Mouse (Mus musculus) small intestine, adult 2 months (tissue): Measurements from ENCODE around the gene Cfap299. TPM values are rescaled to one million over a fixed set of nuclear protein-coding genes. Genes with fewer than 3 reads are reported as not detected.

Experiments
- H3K27ac ChIP-seq: fragments of 200-500 bp; 2 replicates; pipeline ENCODE4 v1.5.1; 2012; ENCODE audit warnings: low read depth, low read length, control low read depth, inconsistent platforms; ENCODE audit not compliant: insufficient read depth
- H3K27me3 ChIP-seq: fragments of 200-500 bp; 2 replicates; pipeline ENCODE4 v1.6.1; 2012; ENCODE audit warnings: mild to moderate bottlenecking, moderate library complexity, low read length, inconsistent platforms; ENCODE audit not compliant: control insufficient read depth, insufficient read depth
- H3K36me3 ChIP-seq: fragments of 200-500 bp; 2 replicates; pipeline ENCODE4 v1.6.1; 2012; ENCODE audit warnings: mild to moderate bottlenecking, low read length, control low read depth, inconsistent platforms; ENCODE audit not compliant: control insufficient read depth, insufficient read depth
- H3K4me1 ChIP-seq: fragments of 200-500 bp; 2 replicates; pipeline ENCODE4 v1.6.1; 2012; ENCODE audit warnings: low read length, inconsistent platforms, mixed read lengths; ENCODE audit not compliant: control insufficient read depth, insufficient read depth, insufficient read length
- H3K4me3 ChIP-seq: fragments of 200-500 bp; 2 replicates; pipeline ENCODE4 v1.5.1; 2012; ENCODE audit warnings: low read depth, mild to moderate bottlenecking, control low read depth, inconsistent platforms, low read length, moderate library complexity
- CTCF ChIP-seq: fragments of 200-500 bp; IDR thresholded peaks from 2 replicates; pipeline ENCODE4 v1.5.1; 2012; ENCODE audit warnings: low read depth, mild to moderate bottlenecking, control low read depth, inconsistent platforms, low read length, moderate library complexity, mixed read lengths; ENCODE audit not compliant: insufficient replicate concordance, insufficient read length; ENCODE audit errors: extremely low read depth
- POLR2A ChIP-seq: fragments of 200-500 bp; IDR thresholded peaks from 2 replicates; pipeline ENCODE4 v1.6.1; 2012; ENCODE audit warnings: low read depth, mild to moderate bottlenecking, control low read depth, inconsistent platforms, low read length, moderate library complexity
- whole genome bisulfite sequencing: fragments of 180-500 bp; shearing (Covaris S2); methylation state at CpG from one replicate; pipeline ENCODE4 v1.1.7; 2018; 5-methylcytosine and 5-hydroxymethylcytosine counted together
- polyA plus RNA-seq: library from polyadenylated mRNA; depleted of rRNA; stranded (reverse); fragments of >200 nt; gene quantifications from 2 replicates; pipeline ENCODE4 v1.2.3, GENCODE M21; 2012

The Cfap299 gene
- polyA plus RNA-seq, 1 experiment: not detected

GRCm38 (mm10) chr5:98477261-98477660 lies 148.2 kb downstream of the Cfap299 start:
- Histone ChIP-seq H3K36me3 (no peaks in the 10 kb centered on the region), H3K27me3 (no peaks in the 10 kb centered on the region), H3K4me3 (no peak overlapping the region), H3K27ac (no peak overlapping the region), H3K4me1 (no peaks in the 10 kb centered on the region)
- 81% methylated on average over 8 of the region's 8 CpGs for WGBS
- TF ChIP-seq CTCF (no peak), POLR2A (no peak)

- Histone ChIP-seq H3K27ac (no peak overlapping the region), H3K4me1 (no peaks in the 10 kb centered on the region), H3K36me3 (no peaks in the 10 kb centered on the region), H3K27me3 (no peaks in the 10 kb centered on the region), H3K4me3 (no peak overlapping the region)
- TF ChIP-seq CTCF: no peak
- no peak for TF ChIP-seq POLR2A
- WGBS: 64% methylated on average over 5 of the region's 5 CpGs
These were observed 154.4 kb downstream of the Cfap299 start for GRCm38 (mm10) chr5:98483507-98483906.

GRCm38 (mm10) chr5:98485189-98485588 lies 156.1 kb downstream of the Cfap299 start:
- Histone ChIP-seq H3K27me3 (no peaks in the 10 kb centered on the region), H3K4me3 (no peak overlapping the region), H3K36me3 (no peaks in the 10 kb centered on the region), H3K27ac (no peak overlapping the region), H3K4me1 (no peaks in the 10 kb centered on the region)
- TF ChIP-seq POLR2A: no peak
- TF ChIP-seq CTCF: no peak
- WGBS: 40% methylated on average over 1 of the region's 1 CpGs

- TF ChIP-seq CTCF: no peak
- no peak for TF ChIP-seq POLR2A
- Histone ChIP-seq H3K4me3 (no peak overlapping the region), H3K36me3 (no peaks in the 10 kb centered on the region), H3K27me3 (no peaks in the 10 kb centered on the region), H3K27ac (no peak overlapping the region), H3K4me1 (no peaks in the 10 kb centered on the region)
- WGBS: 86% methylated on average over 4 of the region's 4 CpGs
These were observed 169.2 kb downstream of the Cfap299 start for GRCm38 (mm10) chr5:98498317-98498716.

GRCm38 (mm10) chr5:98516214-98516613 lies 187.1 kb downstream of the Cfap299 start:
- WGBS: 70% methylated on average over 7 of the region's 7 CpGs
- TF ChIP-seq POLR2A (no peak), CTCF (no peak)
- no peaks in the 10 kb centered on the region for H3K27me3 ChIP-seq

GRCm38 (mm10) chr5:98520118-98520517 lies 191.0 kb downstream of the Cfap299 start:
- WGBS: 81% methylated on average over 2 of the region's 2 CpGs
- no peak for TF ChIP-seq POLR2A
- TF ChIP-seq CTCF: no peak

More at GRCm38 (mm10) chr5:98516214-98516613, 187.1 kb downstream of the Cfap299 start:
- H3K4me1 ChIP-seq: no peaks in the 10 kb centered on the region
- no peaks in the 10 kb centered on the region for H3K36me3 ChIP-seq
- no peak overlapping the region for H3K4me3 ChIP-seq
- no peak overlapping the region for H3K27ac ChIP-seq

GRCm38 (mm10) chr5:98522270-98522977 lies 193.3 kb downstream of the Cfap299 start:
- TF ChIP-seq POLR2A (no peak), CTCF (no peak)
- H3K36me3 ChIP-seq: no peaks in the 10 kb centered on the region
- no peaks in the 10 kb centered on the region for H3K27me3 ChIP-seq
- H3K4me3 ChIP-seq: no peak overlapping the region
- 91% methylated on average over 7 of the region's 7 CpGs for WGBS
- H3K4me1 ChIP-seq: no peaks in the 10 kb centered on the region
- H3K27ac ChIP-seq: no peak overlapping the region

More at GRCm38 (mm10) chr5:98520118-98520517, 191.0 kb downstream of the Cfap299 start:
- H3K36me3 ChIP-seq: no peaks in the 10 kb centered on the region
- no peaks in the 10 kb centered on the region for H3K4me1 ChIP-seq
- no peaks in the 10 kb centered on the region for H3K27me3 ChIP-seq
- H3K27ac ChIP-seq: no peak overlapping the region
- H3K4me3 ChIP-seq: no peak overlapping the region
